Mouse (Mus musculus) testis, adult 2 months (tissue): ENCODE measurements around the gene 4930579F01Rik.

Experiments
- CTCF ChIP-seq: fragments of 200-500 bp; IDR thresholded peaks from 2 replicates; pipeline ENCODE4 v1.5.1; 2012; ENCODE audit warnings: low read depth, mild to moderate bottlenecking, inconsistent platforms, low read length, moderate library complexity; ENCODE audit not compliant: control insufficient read depth, insufficient read depth, insufficient replicate concordance
- POLR2A ChIP-seq: fragments of 200-500 bp; IDR thresholded peaks from 2 replicates; pipeline ENCODE4 v1.6.1; 2012; ENCODE audit warnings: low read depth, mild to moderate bottlenecking, inconsistent platforms, low read length, moderate library complexity; ENCODE audit not compliant: control insufficient read depth

DNA sequence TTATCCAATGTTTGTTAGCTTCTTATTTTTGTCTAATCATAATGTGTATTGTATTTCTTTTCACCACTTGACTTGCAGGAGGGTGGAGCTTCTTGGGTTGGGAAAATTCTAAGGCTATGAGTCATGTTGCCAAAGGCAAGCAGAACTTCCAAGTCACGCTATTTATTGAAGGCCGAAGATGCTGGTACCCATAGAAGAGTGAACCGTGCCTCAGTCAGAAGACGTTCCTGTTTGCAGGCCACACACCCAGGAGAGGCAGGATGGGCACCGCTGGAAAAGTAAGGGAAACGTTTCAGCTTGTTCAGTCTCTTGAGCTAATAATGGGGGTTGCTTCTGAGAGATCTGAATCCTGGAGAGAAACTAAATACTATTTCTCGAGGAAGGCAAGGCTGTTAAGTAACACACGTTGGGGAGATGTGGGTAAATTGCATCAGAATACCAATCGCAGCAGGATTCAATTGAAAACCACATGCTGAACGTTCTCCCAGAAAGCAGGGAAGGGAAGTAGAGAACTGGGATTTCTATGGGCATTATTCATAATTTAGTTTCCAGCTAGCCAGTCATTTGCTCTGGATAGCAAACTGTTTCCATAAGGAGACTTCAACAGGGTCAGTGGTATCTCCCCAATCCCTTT is 24.1 kb upstream of the 4930579F01Rik start, which contains the start of gene Adh7:
- TF ChIP-seq CTCF, result no peak
- no peak for TF ChIP-seq POLR2A
